Comparison of ENCODE assay signal across 9 mouse cellular contexts in the genomic region with DNA sequence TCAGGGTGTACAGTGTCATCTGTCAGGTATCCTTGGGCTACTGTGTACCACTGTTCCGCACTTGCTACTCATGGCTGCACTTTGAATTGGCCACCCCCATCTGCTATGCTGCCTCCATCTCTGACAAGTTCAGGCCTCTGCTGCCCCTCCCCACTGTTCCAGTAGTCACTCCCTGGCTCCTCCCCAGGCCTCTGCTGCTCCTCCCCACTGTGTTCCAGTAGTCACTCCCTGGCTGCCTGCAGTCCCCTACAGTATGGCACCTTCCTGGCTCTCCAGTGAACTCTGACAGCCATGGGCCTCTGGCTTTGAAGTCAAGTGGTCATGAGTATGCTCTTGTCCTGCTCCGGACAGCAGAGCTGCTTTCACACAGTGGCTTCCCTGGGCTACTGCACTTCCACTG. TPM values are rescaled to one million over a fixed set of nuclear protein-coding genes. Genes with fewer than 3 reads are reported as not detected.
DNase-seq lines count a peak whose midpoint lies in the region; ATAC-seq and TF ChIP-seq lines count a peak whose summit lies in the region.
"Had no signal": no experiment of that assay in that cellular context is flagged by ENCODE, and none has a peak within 500 bp of the region (broad histone marks: within the 10 kb centered on the region; RNA-seq: fewer than 3 reads in every experiment).

No protein-coding gene starts in this region.

- 81% methylated on average over 2 of the region's 2 CpGs for WGBS in cerebellum, adult 2 months
- 76% methylated on average over 2 of the region's 2 CpGs for WGBS in liver, embryonic 13.5 days (ENCODE audit: insufficient replicate concordance)

- no peak overlapping the region for H3K9ac ChIP-seq in liver, embryonic 13.5 days
- H3K9ac ChIP-seq: forebrain, postnatal 0 days had no signal

- TF ChIP-seq POLR2A in cerebellum, adult 2 months (IDR thresholded peaks at IDR 0.05; ENCODE audit: borderline replicate concordance, insufficient read depth, low read length) = no peak

- peaks cover 16% of the 10 kb centered on the region for H3K4me1 ChIP-seq in cerebellum, adult 2 months (ENCODE audit: control insufficient read depth, insufficient read depth, low read length)
- H3K4me1 ChIP-seq in liver, embryonic 13.5 days (replicated peaks) = peaks cover 13% of the 10 kb centered on the region

- 0 out of 2 replicates have a peak, but pooled peaks have one; percentile 14 for ATAC-seq in liver, embryonic 13.5 days (ENCODE audit: low read depth)
- no peak for ATAC-seq in CD4-positive, CD25-positive, alpha-beta regulatory T cell, adult 4 months
- ATAC-seq: forebrain, postnatal 0 days had no signal

- H3K4me3 ChIP-seq in cerebellum, adult 2 months (replicated peaks; ENCODE audit: insufficient read depth, low read depth, low read length) = no peak overlapping the region
- H3K4me3 ChIP-seq in liver, embryonic 13.5 days (replicated peaks) = no peak overlapping the region

- no peaks in the 10 kb centered on the region for H3K27me3 ChIP-seq in cerebellum, adult 2 months (ENCODE audit: control insufficient read depth, insufficient read depth, low read length)
- no peaks in the 10 kb centered on the region for H3K27me3 ChIP-seq in liver, embryonic 13.5 days

- H3K4me2 ChIP-seq in liver, embryonic 13.5 days = no peak overlapping the region

- TF ChIP-seq CTCF in cerebellum, adult 2 months (IDR thresholded peaks at IDR 0.05; ENCODE audit: borderline replicate concordance, insufficient read depth, low read depth, low read length) = no peak

- H3K9me3 ChIP-seq in liver, embryonic 13.5 days (replicated peaks) = no peaks in the 10 kb centered on the region

- DNase-seq in cerebellum, adult 2 months = no peak
- DNase-seq in cerebellum, postnatal 4 days (ENCODE audit: low spot score in 2 of 2) = no peak
- DNase-seq in liver, embryonic 13.5 days = no peak
- DNase-seq in liver (no peak), ZHBTc4 (ENCODE audit: low read depth, low spot score) (peak; percentile 95)
- DNase-seq in lung, postnatal 36 days = peak; percentile 62
- no peak for DNase-seq in embryo, embryonic 11 days
- DNase-seq: forebrain, postnatal 0 days had no signal

- H3K36me3 ChIP-seq in liver, embryonic 13.5 days = peaks cover 64% of the 10 kb centered on the region

- H3K27ac ChIP-seq in cerebellum, adult 2 months (ENCODE audit: insufficient read depth, low read length) = peak overlapping the region; percentile 0; the same call in 1 of the 2 replicates
- H3K27ac ChIP-seq in liver, embryonic 13.5 days = no peak overlapping the region

RNA-seq across cellular contexts. Expression of a gene that starts 19.2 kb away (rescaled TPM):
- polyA plus RNA-seq in cerebellum, adult 2 months (2012; rRNA removed) = 60.5 and 67.3 TPM in 2 replicates
- 51.7 and 61.5 TPM in 2 replicates for polyA plus RNA-seq in liver, embryonic 13.5 days (2015; fragmentation: Nextera tagmentation; extraction: Ambion mirVana)
- polyA plus RNA-seq in CD4-positive, CD25-positive, alpha-beta regulatory T cell, adult 4 months (2017; shearing (Covaris generic)) = 10 to 100 TPM; 34.6 to 37.7 TPM

RNA-seq across cellular contexts. Expression of a gene that starts 44.8 kb away (rescaled TPM):
- polyA plus RNA-seq in cerebellum, adult 2 months (2012; rRNA removed) = 17.5 and 19.6 TPM in 2 replicates
- polyA plus RNA-seq in liver, embryonic 13.5 days (2015; fragmentation: Nextera tagmentation; extraction: Ambion mirVana) = 14.6 and 15.2 TPM in 2 replicates
- 10 to 100 TPM; 31.1 to 47.1 TPM for polyA plus RNA-seq in CD4-positive, CD25-positive, alpha-beta regulatory T cell, adult 4 months (2017; shearing (Covaris generic))

RNA-seq across cellular contexts. Expression of a gene that starts 56.0 kb away (rescaled TPM):
- polyA plus RNA-seq in cerebellum, adult 2 months (2012; rRNA removed) = 49.4 and 50.8 TPM in 2 replicates
- polyA plus RNA-seq in liver, embryonic 13.5 days (2015; fragmentation: Nextera tagmentation; extraction: Ambion mirVana) = 18.6 and 22.1 TPM in 2 replicates
- polyA plus RNA-seq in CD4-positive, CD25-positive, alpha-beta regulatory T cell, adult 4 months (2017; shearing (Covaris generic)) = 10 to 100 TPM; 44.8 to 63.7 TPM

RNA-seq across cellular contexts. Expression of a gene that starts 57.4 kb away (rescaled TPM):
- polyA plus RNA-seq in cerebellum, adult 2 months (2012; rRNA removed) = 40.6 and 42.2 TPM in 2 replicates
- 31.7 and 32.8 TPM in 2 replicates for polyA plus RNA-seq in liver, embryonic 13.5 days (2015; fragmentation: Nextera tagmentation; extraction: Ambion mirVana)
- 10 to 100 TPM; 40.1 to 54.7 TPM for polyA plus RNA-seq in CD4-positive, CD25-positive, alpha-beta regulatory T cell, adult 4 months (2017; shearing (Covaris generic))

RNA-seq across cellular contexts. Expression of a gene that starts 58.5 kb away (rescaled TPM):
- 299 and 310 TPM in 2 replicates for polyA plus RNA-seq in cerebellum, adult 2 months (2012; rRNA removed)
- polyA plus RNA-seq in liver, embryonic 13.5 days (2015; fragmentation: Nextera tagmentation; extraction: Ambion mirVana) = 588 and 611 TPM in 2 replicates
- polyA plus RNA-seq in CD4-positive, CD25-positive, alpha-beta regulatory T cell, adult 4 months (2017; shearing (Covaris generic)) = 1,000 to 10,000 TPM; 2,235 to 2,763 TPM

Comparison
In these comparisons a context has a peak if more than half of its experiments do, and no peak if none do; other contexts are left out.
1. DNase-seq: peak in ZHBTc4 (single experiment) and lung, postnatal 36 days (single experiment); none in cerebellum, adult 2 months (0 of 2), cerebellum, postnatal 4 days (0 of 2), liver, embryonic 13.5 days (single experiment), liver (single experiment) and embryo, embryonic 11 days (single experiment).